Mouse (Mus musculus) left cerebral cortex, adult 18-20 months (tissue): ENCODE data around the gene Zfp800. TPM values are rescaled to one million over a fixed set of nuclear protein-coding genes. Genes with fewer than 3 reads are reported as not detected.

Source experiments
- DNase-seq, 2 experiments: peaks; one replicate each; pipeline ENCODE4 v3.0.0; 2021 to 2022; ENCODE audit warnings: low spot score in 2 of 2, mixed read lengths in 1 of 2
- total RNA-seq, 2 experiments: library from RNA; stranded (reverse); gene quantifications; 2 replicates each; pipeline ENCODE4 v1.2.3; 2021

The Zfp800 gene
- total RNA-seq, 2 experiments from 2014 or later: 24.9 to 26.1 TPM

DNA sequence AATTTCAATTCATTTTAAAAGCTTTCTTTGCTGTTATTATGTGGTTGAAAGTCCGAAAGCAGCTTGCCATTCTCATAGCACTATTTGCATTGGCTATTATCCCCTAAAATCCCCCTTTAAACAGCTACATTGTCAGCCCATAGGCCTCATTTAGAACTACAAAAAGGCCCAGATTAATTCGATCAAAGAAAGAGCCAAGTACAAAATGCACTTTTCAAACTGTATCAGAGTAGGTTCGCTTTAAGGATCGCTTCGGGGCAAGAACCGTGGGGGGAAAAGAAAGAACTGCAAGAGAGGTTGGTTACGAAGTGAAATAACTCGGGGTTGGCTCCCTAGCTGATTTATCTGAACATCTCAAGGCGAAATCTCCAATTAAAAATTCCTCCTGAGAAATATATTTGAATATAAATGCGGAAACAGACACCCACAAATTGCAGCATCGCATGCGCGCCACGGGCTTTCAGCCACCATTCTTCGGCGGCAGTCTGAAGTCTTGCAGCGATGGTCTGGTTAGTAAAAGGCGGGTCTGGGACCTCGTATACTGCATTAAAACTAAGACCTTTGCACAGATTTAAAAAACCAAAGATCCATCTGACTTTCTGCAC is 850 bp downstream of the Zfp800 start:
- DNase-seq: no peak

DNA sequence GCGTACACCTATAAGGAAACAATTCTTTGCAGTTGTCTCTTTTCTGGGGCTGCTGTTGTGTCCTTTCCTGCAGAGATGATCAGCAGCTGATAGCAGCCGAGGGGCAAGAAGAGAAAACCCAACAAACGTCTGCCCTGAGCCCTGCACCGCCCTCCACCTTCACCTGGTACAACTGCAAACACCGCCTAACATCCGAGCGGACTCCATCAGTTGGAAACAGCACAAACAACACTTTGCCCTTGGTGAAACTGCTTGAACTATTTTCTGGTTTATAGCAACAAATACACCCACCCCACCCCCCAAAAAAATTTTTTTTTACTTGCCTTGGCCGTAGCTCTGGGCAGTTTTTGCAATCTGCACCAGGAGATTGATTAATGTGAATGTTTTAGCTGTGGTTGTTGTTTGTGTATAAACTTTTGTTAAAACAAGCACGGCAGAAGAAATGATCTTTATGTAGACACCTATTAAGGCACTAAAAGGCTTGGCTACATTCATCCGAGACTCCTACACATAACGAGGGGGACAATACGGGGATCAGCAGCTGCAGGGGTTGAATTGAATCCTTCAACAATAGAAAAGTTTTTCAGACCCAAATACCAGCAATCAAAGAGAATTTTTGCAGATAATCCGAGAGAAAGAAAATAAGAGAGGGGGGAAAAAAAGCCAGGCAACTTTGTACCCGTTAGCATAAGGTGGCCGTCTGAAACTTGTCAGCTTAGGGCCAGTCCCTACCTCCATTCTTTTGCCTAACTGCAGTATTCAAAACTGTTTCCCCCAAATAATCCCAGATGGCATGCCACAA is 1.6 kb downstream of the Zfp800 start:
- no peak for DNase-seq

DNA sequence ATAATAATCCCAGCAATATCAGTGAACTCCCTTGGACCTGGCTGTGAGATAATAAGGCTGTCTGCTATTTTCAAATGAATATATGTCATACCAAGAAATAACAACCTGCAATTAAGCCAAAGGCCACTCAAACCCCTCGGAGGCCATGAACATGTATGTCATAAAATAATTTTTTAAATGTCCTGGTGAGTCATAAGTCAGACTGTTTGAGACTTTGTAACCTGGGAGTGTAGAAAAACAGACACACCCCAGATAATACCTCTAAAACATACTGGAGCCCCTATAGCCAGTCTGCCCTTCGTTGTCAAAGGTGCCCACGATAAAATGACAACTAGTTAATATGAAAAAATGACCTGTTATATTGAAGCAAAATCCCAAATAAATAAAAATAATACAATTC is 8.8 kb downstream of the Zfp800 start:
- DNase-seq: no peak

DNA sequence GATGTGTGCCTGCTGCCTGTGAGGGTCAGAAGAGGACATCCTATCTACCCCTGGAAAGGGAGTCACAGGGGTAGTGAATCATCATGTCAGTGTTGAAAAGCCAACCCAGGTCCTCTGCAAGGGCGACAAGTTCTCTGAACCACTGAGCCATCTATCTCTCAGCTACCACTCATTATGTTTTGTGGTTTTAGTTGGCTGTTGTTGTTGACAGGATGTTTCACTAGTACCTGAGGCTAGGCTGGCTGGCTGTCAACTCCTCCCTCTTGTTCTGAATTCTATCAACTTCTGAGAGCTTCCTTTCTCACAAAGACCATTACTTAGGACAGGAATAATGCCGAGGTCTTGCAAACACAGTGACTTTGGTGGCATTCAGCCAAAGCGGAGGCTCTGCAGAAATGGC is 12.6 kb downstream of the Zfp800 start:
- DNase-seq: no peak

DNA sequence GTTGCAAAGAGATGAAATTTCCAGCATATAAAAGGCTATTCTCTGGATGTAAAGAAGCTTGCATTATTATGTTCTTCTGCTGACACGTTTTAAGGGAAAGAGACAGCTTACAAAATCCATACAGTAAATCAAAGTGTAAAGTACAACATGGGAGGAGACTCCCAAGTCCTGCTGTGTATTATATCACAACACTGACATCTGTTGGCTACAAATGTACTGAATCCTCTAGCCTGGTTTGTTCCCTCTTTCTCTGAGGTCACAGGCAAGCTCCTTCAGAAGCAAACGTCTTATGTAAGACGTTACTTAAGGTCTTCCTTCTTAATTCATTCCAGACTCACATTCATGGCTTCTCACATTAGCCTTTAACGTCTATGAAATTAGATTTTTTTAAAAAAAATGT is 15.8 kb downstream of the Zfp800 start:
- no peak for DNase-seq

DNA sequence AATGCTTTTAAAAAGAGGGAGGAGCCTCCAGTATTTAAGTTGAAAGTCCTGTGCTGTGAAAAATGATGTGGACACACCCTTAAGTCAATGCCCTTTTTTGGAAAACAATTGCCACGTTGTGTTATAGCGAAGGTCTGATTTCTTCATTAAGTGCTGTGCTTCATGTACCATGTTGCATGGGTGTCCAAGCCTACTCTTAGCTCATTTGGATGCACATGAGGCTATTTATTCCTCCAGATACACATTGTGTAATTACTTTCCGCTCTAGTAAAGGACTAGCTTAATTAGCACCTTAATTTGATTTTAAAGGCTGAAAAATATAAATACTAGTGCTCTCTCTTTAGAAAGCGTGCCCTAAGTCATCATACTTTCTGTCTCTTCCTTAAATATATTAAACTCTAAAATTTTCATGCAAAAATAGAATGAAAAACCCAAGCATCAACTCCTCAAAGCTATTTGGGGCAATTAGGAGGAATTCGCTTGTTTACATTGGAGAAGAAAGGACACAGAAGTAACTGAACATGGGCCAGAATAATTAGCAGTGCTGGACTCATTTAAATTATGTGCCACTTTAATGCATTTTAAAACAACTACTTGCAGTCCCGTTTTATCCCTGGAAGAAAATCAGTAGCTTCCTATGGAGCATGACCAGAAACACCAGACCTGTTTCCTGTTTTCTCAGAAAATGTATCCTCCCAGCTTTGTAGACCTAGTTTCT is 27.7 kb downstream of the Zfp800 start:
- no peak for DNase-seq

DNA sequence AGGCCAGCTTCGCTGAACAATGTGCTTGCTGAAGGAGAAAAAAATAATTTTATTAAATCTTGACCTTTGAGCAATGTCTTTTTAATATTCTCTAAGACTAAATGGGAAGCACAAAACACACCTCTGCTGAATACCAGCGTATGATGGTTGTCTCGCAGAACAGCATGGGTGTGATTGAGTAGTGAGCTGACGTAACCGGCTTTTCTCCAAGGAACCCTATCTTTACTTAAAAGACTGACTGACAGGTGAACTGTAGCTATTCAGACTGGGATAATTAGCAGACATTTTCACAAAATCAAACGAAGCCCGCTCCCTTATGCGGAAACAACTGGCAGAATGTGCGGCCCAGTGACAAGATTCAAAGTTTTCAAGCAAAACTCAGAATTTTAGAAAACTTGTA is 30.2 kb downstream of the Zfp800 start:
- no peak for DNase-seq

DNA sequence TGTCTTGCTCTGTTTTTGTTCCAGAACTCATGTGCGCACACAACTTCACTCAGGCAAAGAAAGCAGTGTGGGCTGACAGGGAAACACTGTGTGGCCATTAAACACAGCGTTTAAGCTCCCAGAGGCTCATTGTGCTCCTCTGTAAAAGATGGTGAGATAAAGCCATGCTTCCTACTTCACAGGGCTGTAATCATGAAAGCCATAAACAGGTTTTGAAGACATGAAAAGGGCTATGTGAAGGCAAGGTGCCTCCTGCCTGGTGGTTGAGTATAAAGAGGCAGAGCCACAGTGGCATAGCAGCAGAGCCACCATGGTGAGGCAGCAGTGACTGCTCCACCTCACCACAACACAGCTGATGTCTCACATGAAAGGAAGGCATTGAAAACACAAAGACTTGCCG is 46.7 kb downstream of the Zfp800 start:
- DNase-seq: no peak

DNA sequence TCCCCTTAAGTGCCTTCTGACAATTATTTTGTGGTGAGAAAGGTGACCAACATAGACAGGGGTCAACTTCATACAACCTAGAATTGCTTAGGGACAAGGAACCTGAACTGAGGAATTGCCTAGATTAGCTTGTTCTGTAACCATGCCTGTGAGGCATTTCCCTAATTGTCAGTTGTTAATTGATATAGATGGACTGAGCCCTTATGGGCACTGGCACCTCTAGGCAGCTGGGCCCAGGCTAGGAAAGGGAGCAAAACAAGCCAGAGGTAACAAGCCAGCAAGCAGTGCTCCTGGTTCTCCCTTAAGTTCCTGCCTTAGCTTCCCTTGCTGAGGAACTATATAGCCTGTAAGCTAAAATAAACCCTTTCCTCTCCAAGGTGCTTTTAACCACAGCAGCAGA is 52.1 kb downstream of the Zfp800 start:
- DNase-seq: no peak

DNA sequence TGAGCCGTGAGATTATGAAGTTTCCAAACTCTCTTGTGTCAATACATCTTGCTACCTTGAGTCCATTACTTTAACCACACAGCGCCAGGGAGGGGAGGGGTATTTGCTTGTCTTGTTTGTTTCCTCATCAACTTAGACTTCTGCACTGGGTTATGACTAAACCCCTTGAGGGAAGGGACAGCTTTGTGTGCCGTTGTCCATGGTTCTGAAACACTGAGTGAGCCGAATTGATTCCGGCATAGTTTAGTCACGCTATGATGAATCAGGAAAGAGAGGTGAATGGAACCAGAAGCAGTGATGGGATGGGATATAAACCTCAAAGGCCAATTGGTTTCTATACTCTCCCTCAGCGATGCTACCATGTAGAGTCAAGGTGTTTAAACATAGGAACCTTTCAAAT is 52.6 kb downstream of the Zfp800 start:
- DNase-seq: no peak

DNA sequence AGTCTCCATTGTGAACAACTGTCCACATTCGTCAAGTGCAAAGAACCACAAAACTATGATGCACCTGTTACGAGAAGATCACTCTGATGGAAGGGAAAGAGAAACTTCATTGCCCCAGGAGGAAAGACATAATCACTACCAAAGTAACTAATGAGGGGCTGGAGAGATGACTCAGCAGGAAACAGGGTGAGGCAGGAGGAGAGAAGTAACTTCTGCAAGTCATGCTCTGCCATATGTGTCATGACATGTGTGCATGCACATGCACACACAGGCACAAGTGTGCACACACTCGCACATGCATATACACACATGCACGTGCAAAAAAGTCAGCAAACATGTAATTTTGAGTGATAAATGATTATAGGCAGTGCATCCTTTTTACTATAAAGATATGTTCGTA is 54.9 kb downstream of the Zfp800 start:
- no peak for DNase-seq

DNA sequence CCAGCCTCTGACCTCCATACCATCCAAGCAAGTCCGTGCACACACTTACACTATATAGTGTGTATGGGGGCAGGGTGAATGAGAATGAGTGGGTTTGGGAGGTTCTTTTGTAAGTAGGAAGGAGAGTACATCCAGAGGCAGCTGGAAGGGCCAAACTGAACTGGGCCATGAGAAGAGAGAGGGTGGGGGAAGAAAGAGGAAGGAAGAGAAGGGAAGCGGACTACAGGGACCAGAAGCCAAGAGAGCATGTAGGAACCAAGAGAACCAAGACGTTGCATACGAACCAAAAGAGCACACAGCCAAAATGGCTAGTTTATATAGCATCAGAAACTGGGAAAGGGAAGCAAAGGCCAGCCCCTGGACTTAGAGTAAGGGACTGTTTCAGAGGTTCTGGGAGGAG is 56.6 kb downstream of the Zfp800 start:
- DNase-seq: no peak

DNA sequence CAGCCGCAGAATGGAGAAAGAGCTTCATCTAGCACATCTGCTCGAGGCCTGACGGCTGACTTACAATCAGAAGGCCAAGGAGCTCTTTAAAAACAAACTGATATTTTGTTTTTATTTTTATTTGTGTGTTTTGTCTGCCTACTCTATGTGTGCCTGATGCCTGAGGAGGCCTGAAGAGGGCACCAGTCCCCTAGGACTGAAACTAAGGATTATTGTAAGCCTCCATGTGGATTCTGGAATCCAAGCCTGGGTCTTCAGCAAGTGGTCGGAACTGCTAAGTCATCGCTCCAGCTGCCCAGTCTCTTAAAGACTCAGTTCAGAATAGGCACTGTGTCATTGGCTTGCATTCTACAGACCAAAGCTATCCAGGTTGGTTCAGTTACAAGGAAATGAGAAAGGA is 58.4 kb downstream of the Zfp800 start:
- DNase-seq: no peak

DNA sequence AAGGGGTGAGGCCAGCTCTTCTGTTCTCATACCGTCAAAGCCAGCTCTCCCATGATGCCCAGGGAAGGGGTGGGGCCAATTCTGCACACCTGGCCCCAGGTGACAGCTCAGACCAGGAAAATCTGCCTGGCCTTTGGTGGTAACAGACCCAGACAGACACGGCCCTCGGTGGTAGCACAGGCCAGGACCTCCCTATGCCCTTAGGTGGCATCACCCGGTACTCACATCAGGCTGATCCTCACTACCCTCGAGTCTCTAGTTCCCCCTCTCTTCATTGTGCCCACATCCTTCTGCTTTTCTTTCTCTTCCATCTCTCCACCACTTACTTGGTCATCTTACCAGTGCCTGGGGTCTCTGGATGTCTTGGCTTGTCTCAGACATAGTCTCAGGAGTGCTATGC is 64.1 kb downstream of the Zfp800 start:
- no peak for DNase-seq

DNA sequence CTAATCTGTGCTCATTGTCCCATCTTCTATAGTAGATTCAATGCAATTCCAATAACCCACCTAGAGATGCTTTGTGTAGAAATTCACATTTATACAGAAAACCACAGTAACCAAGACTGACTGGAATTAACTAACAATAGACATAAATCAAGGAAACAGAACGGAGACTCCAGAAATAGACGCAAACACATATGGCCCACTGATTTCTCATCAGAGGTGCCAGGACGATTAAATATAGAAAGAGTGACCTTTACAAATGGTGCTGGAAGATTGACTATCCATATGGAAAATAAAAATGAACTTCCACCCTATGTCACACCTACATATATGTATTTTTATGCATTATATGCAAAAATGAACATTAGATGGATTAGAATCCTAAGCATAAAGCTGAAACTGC is 65.3 kb downstream of the Zfp800 start:
- DNase-seq: no peak

DNA sequence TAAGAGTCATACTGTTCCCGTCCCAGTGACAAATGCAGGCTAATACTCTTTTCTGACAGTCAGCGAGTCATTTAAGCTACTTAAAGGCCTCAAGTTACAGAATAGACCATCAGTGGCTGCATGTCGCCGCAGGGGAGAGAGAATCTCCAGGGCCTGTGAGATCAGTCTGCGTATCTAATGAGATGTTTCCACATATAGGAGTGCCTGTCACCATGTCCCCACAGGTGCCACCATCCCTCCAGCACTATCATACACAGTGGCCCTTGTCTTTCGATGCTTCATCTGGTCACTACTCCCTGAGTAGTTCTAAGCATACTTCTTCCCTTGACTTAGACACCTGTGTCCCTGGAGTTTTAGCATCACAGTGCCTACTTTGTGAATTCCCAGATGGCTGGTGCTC is 68.0 kb downstream of the Zfp800 start:
- no peak for DNase-seq

DNA sequence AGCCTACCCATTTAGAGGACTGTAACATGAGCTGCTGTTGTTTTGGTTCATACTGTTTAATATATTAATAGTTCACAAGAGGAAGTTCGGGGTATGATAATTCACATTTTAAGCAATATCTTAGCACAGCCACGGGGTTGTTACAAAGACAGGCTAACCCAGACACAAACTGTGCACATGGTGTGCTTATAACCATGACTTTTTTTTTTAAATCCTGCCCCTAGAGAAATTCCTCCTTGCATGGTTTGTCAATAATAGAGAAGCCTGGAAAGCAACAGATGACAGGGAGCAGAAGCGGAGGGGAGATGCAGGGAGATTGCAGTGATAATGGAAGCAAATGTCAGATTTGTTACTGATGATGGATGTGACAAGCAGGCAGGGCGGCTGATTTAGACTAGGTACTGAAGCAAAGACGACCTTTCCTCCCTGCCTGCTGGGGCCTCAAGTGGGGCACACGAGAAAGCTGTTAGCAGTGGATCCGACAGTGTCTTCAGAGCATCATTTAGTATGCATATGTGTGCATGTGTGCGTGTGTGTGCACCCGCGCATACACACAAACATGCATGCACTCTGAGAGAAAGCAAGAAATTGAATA is 68.7 kb downstream of the Zfp800 start:
- no peak for DNase-seq

DNA sequence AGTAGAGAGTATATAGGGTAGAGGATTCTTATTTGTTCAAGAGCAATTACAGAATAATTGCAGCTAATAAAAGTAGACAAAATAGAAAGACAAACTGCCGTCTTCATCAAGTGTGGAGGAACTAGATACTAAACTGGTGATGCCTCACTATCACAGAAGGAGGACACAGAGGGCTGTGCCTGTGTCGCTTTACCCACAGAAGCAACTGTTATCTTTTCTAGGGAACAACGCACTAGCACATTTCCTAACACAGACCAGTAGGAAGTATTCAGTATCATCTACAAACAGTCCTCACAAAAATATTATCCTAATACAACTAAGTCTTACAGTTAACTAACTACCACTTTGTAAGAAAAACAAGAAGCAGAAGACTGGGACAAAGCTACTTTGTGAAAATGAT is 71.1 kb downstream of the Zfp800 start:
- DNase-seq: no peak

DNA sequence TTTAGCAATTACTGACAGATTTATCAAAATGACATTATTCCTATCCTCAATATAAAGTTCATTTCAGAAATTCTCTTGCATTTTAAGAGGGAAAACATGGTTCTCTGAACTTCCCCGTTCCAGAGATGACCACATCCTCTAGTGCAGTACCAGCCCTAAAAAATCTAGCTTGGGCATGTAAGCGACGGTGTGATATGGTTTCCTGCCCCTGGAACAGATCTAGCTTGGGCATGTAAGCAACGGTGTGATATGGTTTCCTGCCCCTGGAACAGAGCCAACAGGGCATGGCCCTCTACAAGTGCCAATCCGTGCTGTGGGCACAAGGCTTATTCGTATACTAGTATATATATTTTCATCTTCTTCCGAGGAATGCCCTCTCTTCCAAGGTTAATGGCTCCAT is 75.4 kb downstream of the Zfp800 start:
- DNase-seq: no peak

DNA sequence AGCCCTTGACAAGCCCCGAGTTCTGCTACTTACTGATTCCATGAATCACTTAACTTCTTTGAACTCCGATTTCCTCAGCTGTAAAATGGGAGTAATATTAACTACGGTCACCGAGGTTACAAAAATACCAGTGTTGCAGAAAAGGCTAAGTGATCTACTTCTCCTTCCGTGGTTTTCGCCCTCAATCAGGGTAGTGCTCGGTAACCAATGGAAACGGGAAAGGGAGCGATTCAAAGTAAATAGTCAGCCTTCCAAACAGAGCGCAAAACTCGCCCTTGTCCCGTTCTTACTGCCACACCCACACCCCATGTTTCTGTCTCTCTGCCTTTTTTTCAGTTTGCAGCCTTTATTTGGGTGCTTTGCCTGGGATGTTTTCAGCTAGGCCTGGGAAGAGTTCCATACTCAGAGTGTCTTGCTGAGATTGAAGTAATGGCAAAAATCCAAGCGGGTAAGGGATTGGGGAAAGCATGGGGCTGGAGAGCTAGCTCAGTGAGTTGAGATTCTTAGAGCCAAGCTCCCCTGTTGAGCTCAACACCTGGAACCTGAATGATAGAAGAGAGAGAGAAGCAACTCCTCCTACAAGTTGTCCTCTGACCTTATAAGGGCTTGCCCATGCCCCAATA is 78.0 kb downstream of the Zfp800 start:
- DNase-seq: no peak

DNA sequence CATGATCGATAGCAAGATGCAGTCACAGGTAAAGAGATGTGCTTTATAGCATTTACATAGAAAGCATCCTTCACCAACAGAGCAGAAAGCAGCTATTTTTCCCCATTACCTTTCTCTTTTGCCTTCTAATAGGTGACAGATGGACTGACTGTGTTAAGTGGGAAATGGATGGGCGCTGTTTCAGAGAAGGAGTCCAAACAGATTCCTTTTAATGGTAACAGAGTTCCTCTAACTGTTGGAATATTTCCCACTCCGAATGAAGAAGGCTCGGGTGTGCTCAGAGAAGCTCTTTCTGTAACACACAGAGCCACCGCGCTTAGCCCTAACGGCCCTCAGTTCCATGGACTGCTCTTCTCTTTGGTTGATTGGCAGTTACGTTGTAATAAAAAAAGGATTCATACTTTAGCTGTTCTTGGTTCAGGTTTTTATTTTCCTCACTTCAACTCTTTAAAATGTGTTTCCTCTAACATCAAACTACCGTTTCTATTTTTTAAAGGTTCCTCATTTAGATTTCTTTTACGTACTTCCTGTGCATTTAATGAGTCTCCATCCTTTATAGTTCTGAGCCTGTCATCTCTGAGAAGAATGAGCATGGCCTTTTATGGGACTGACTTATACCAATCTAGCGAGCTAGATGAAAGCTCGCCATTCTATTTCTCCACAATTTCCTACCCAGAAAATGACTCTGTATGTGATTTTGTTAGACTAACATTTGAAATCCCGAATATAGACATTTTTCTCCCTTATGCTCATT is 78.8 kb downstream of the Zfp800 start:
- no peak for DNase-seq
